Mouse (Mus musculus): Measurements from ENCODE around the gene Mchr1. TPM values are rescaled to one million over a fixed set of nuclear protein-coding genes. Genes with fewer than 3 reads are reported as not detected.
"Not testable (repeated sequence)": the region's sequence is repeated elsewhere in the genome, so short reads cannot be mapped to it uniquely, and the experiment has no call there.

Mchr1 gene
- total RNA-seq, 1 experiment from 2014 or later: not detected

DNA sequence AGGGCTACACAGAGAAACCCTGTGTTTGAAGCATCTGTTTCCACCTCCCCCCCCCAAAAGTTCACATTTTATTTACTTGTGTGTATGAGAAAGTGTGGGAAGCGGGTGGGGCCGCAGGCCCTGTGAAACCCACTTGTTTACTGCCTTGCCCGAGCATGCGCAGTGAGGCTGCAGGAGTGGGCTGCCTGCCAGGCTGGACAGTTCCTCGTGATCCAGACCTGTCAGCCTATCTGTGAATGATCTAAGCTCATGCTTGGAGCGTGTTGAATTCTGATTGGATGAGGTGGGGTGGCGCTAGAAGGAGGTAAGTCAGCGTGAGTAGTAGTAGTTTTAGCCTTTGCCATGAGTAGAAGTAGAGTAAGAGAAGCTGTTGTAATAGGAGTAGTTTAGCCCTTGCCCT is 15.2 kb upstream of the Mchr1 start:
- not testable (repeated sequence) for ATAC-seq (replicated peaks in 1 of 2; ENCODE audit: insufficient read depth in 1 of 2, low FRiP score in 2 of 2, low TSS enrichment in 1 of 2, low read depth in 1 of 2, poor library complexity in 2 of 2, severe bottlenecking in 2 of 2)

DNA sequence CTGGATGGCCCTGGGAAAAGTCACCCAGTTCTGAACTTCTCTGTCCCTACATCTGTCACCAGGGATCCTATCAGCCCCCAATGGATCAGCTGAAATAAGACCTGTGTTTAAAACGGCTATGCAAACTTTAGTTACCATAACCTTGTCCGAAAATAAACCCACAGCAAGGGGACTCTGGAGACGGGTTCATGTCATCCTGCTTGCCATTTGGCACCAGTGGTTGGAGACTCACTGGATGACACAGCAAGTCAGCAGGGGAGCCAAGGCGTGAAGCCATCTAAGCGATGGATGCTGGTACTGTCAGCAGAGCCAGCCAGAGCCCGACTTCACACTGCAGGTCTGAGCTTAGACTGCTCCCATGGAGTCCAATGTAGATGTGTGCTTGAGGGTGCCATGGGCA is 13.9 kb upstream of the Mchr1 start:
- no peak for ATAC-seq (replicated peaks in 1 of 2; ENCODE audit: insufficient read depth in 1 of 2, low FRiP score in 2 of 2, low TSS enrichment in 1 of 2, low read depth in 1 of 2, poor library complexity in 2 of 2, severe bottlenecking in 2 of 2)

DNA sequence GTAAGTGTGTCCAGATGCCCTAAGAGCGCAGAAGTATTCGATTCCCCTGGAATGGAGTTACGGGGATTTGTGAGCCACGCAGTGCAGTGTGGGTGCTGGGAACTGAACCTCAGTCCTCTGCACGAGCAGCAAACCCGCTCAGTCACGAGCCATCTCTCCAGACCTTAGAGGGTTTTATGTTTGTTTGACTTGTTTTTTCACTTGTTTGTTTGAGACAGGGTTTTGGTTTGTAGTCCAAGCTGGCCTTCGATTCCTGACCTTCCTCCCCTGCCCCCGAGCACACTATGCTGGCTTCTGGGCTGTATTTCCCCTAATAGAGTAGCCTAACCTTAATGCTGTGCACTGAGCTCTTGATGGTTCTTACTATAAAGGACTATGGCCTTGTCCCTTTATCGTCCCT is 10.3 kb upstream of the Mchr1 start:
- no peak for ATAC-seq (replicated peaks in 1 of 2; ENCODE audit: insufficient read depth in 1 of 2, low FRiP score in 2 of 2, low TSS enrichment in 1 of 2, low read depth in 1 of 2, poor library complexity in 2 of 2, severe bottlenecking in 2 of 2)

DNA sequence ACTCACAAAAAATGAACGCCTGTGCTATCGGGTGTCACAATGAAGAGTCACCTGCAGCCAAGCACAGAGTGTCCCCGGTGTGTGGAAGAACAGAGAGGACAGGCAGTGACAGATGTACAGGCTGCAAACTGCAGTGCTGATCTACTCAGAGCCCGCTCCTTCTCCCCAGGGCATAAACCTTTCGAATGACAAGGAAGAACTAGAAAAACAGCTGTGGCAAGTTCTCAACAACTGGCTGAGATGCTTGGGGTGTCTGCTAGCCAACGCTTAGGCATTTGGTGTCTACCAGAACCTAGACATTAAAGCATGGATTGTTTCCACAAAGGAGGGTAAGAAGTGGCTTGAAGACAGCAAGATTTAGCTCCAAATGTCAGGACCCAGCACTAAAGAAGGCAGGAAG is 9.6 kb upstream of the Mchr1 start:
- ATAC-seq (replicated peaks in 1 of 2; ENCODE audit: insufficient read depth in 1 of 2, low FRiP score in 2 of 2, low TSS enrichment in 1 of 2, low read depth in 1 of 2, poor library complexity in 2 of 2, severe bottlenecking in 2 of 2): no peak

DNA sequence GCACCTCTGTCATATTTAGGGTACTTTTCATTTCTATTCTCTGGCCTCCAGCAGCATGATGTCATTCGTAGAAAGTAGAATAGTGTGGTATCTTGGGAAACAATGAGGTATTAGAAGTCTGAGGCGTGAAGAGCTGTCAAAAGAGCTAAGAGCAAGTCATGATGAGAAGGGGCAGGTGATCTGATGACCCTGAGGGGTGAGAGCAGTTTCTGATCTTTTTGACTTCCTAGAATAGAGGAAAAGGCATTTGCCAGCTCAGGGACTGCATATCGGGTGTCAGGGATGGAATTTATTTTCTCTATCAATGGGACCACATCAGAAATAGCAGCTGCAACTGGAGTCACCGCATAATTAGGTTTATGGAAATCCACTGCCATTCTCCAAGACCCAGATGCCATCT is 8.5 kb upstream of the Mchr1 start:
- no peak for ATAC-seq (replicated peaks in 1 of 2; ENCODE audit: insufficient read depth in 1 of 2, low FRiP score in 2 of 2, low TSS enrichment in 1 of 2, low read depth in 1 of 2, poor library complexity in 2 of 2, severe bottlenecking in 2 of 2)

DNA sequence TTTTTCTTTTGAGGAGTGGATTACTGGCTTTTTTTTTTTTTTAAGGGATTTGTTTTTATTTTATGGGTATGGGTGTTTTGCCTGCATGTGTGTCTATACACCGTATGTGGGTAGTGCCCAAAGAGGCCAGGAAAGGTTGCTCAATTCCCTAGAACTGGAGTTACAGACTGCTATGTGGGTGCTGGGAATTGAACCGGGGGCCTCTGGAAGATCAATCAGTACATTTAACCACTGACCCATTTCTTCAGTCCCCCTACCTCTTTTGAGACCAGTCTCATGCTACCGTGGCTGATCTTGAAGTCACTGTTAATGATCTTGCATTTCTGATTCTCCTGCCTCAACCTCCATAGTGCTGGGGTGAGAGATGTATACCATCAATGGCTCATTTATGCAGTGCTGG is 8.0 kb upstream of the Mchr1 start:
- ATAC-seq (replicated peaks in 1 of 2; ENCODE audit: insufficient read depth in 1 of 2, low FRiP score in 2 of 2, low TSS enrichment in 1 of 2, low read depth in 1 of 2, poor library complexity in 2 of 2, severe bottlenecking in 2 of 2): no peak

DNA sequence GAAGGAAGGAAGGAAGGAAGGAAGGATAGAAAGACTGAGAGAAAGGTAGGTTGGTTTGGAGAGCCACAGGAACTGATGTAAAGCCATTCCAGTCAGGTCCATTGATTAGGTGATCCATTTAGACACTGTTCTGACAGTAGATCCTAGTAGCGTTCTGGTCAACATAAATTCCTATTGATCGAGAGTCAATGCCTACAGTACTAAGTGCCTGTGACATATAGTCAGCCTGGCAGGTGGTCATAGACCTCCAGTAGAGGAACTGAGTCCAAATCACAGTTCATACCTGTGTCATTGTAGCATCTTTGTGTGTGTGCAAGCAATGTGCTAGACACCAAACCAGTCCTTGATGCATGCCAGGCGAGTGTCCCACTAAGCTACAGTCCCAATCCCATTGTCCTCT is 7.0 kb upstream of the Mchr1 start:
- ATAC-seq (replicated peaks in 1 of 2; ENCODE audit: insufficient read depth in 1 of 2, low FRiP score in 2 of 2, low TSS enrichment in 1 of 2, low read depth in 1 of 2, poor library complexity in 2 of 2, severe bottlenecking in 2 of 2): no peak

DNA sequence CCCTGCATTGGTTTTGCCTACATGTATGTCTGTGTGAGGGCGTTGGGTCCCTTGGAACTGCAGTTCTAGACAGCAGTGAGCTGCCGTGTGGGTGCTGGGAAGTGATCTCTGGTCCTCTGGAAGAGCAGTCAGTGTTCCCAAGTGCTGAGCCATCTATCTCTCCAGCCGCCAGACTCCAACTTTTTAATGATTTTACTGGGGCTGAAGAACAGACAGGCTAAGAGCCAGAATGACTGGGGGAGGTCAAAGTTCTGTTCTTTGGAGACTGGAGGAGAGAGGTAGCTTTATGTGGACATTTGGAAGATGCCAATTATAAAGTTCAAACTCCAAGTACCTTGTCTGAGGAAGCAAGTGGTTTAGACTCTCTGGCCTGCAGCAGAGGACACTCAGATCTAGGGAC is 5.5 kb upstream of the Mchr1 start:
- ATAC-seq (replicated peaks in 1 of 2; ENCODE audit: insufficient read depth in 1 of 2, low FRiP score in 2 of 2, low TSS enrichment in 1 of 2, low read depth in 1 of 2, poor library complexity in 2 of 2, severe bottlenecking in 2 of 2): no peak

DNA sequence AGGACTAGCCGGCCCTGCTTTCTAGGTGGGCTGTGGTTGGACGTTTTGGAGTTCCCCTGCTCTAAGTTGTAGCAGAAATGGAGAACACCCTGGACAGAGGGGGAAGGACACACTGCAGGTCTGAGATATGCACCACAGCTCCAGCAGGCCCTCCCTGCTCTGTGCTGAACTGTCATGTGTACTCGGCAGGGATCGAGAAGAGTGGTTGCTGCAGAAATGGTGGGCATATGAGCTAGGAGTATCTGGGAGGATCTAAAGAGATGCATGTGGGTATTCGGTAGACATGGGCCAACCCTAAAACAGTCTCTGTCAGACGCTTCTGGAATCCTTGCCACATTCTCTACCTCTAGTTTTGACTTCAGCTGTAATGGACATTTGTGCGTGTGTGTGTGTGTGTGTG is 4.0 kb upstream of the Mchr1 start:
- ATAC-seq (replicated peaks in 1 of 2; ENCODE audit: insufficient read depth in 1 of 2, low FRiP score in 2 of 2, low TSS enrichment in 1 of 2, low read depth in 1 of 2, poor library complexity in 2 of 2, severe bottlenecking in 2 of 2): no peak

DNA sequence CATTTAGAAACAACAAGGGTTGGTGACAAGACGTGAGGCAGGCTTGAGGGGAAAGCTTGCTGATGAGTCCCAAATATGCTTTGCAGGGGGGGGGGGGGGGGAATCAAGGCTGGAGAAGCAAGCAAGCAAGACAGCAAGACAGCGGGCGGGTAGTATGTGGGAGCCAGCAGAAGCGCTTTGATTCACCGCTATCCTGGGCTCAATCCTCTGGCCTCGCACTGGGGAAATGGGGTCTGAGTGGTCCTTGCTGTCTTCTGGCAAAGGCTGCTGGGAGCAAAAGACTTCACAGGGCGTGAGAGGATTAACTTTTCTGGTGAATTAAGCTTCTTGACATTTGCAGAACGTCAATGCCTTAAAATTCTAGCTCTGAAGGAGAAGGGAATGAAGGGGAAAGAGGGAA is 763 bp downstream of the Mchr1 start:
- no peak for ATAC-seq (replicated peaks in 1 of 2; ENCODE audit: insufficient read depth in 1 of 2, low FRiP score in 2 of 2, low TSS enrichment in 1 of 2, low read depth in 1 of 2, poor library complexity in 2 of 2, severe bottlenecking in 2 of 2)

DNA sequence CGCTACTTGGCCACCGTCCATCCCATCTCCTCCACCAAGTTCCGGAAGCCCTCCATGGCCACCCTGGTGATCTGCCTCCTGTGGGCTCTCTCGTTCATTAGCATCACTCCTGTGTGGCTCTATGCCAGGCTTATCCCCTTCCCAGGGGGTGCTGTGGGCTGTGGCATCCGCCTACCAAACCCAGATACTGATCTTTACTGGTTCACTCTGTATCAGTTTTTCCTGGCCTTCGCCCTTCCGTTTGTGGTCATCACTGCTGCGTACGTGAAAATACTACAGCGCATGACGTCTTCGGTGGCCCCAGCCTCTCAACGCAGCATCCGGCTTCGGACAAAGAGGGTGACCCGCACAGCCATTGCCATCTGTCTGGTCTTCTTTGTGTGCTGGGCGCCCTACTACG is 2.2 kb downstream of the Mchr1 start:
- ATAC-seq (replicated peaks in 1 of 2; ENCODE audit: insufficient read depth in 1 of 2, low FRiP score in 2 of 2, low TSS enrichment in 1 of 2, low read depth in 1 of 2, poor library complexity in 2 of 2, severe bottlenecking in 2 of 2): no peak

DNA sequence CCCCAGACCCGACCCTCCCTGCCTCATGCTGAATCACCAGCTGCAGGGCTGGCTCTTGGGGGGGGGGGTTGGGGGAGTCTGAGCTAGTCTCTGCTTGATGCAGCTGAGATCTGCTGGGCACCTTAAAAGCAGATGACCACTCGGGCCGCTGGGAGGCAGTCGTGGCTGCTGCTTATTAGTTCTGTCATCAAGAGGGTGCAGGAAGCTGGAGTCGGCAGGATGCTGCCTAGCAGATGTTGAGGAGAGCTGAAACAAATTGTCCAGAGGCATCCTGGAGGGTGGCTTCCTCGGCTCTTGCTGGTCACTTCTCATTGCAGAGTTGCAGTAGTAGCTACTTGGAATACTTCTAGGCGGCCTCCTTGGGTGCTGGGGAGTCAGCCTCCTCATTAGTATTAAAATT is 4.0 kb downstream of the Mchr1 start:
- ATAC-seq (replicated peaks in 1 of 2; ENCODE audit: insufficient read depth in 1 of 2, low FRiP score in 2 of 2, low TSS enrichment in 1 of 2, low read depth in 1 of 2, poor library complexity in 2 of 2, severe bottlenecking in 2 of 2): peak in 1 of 2 experiments; percentile 39; a peak in 1 of 4 replicates

DNA sequence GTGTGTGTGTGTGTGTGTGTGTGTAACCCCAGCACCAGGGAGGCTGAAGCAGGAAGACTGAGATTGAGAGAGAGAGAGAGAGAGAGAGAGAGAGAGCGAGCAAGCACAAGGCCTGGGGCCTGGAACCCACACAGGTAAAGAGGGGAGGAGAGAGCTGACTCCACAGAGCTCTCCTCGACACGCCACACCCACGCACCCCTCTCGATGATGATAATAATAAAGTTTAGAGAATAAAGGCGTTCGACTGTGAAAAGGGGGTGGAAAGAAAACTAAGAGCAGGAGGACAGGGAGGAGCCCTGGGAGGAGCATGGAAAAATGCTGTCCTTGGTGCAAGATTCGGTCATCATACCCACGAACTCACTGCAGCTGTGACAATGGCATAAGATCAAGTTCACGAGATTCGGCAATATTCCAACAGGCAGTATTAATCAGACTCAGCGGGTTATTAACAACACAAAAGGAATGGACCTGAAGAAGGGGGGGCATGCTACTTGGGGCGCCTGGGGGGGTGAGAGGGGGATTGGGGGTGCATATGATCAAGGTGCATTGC is 4.6 kb downstream of the Mchr1 start:
- no peak for ATAC-seq (replicated peaks in 1 of 2; ENCODE audit: insufficient read depth in 1 of 2, low FRiP score in 2 of 2, low TSS enrichment in 1 of 2, low read depth in 1 of 2, poor library complexity in 2 of 2, severe bottlenecking in 2 of 2)

DNA sequence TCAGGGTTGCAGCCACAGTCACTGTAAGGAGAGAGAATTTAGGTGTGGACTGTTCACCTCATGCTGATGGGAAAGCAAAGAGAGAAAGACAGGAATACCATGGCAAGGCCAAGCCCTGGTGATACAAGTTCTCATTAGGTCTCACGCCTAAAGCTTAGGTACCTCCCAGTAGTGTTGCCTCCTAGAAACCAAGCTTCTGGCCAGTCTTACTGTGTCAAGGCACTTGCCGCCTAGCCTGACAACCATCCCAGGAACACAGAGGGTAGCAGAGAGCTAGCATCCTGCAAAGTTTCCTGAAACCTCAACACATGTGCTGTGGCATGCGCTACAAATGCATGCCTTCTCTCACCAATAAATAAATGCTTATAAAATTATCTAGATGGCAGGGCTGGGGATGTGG is 11.6 kb downstream of the Mchr1 start:
- no peak for ATAC-seq (replicated peaks in 1 of 2; ENCODE audit: insufficient read depth in 1 of 2, low FRiP score in 2 of 2, low TSS enrichment in 1 of 2, low read depth in 1 of 2, poor library complexity in 2 of 2, severe bottlenecking in 2 of 2)

DNA sequence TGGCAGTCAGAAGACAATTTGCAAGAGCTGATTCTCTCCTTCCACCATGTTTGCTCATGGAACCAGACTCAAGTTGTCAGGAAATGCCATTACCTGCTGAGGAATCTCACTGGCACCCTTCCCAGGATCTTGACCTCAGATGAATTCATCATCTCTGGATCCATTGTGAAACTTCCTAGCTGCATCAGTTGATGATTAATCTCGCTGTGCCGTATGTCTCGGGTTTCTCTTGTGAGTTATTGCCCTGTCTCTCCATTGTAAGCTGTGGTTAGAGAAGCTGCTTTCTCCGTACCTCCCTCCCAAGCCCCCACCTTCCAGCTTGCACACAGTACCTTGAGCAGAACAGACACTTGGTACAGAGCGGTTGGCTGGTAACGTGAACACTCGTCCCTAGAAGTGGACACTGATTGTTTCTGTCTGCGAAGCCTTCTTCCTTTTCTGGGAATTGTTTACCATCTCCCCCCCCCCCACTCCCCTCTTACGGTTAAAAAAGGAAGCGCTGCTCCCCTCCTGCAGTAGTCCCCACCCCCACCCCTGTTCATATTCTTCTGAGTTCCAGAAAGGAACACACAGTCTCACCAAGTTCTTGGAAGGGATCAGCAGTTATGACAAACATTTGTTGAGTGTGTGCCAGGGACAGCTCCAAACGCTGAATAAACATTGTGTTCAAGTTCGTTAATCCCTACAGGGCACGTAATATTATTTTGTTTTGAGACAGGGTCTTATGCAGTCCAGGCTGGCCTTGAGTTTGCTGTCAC is 12.5 kb downstream of the Mchr1 start:
- peak; percentile 51 to 69; a peak in 3 of 4 replicates for ATAC-seq (replicated peaks in 1 of 2; ENCODE audit: insufficient read depth in 1 of 2, low FRiP score in 2 of 2, low TSS enrichment in 1 of 2, low read depth in 1 of 2, poor library complexity in 2 of 2, severe bottlenecking in 2 of 2)

DNA sequence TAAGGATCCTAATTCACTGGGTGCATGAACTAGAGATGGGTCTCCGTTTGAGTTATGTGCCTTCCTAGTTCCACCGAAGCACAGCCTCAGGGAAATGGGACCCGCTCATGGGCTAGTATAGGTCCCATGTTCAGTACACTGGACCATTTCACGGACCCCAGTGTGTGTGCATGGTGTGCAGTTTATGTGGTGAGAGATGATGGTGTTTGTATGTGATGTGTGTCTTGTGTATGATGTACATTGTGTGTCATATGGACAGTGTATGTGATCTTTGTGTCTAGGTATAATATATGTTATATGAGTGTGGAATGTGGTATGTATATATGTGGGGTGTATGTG is 13.0 kb downstream of the Mchr1 start:
- ATAC-seq (replicated peaks in 1 of 2; ENCODE audit: insufficient read depth in 1 of 2, low FRiP score in 2 of 2, low TSS enrichment in 1 of 2, low read depth in 1 of 2, poor library complexity in 2 of 2, severe bottlenecking in 2 of 2): no peak

DNA sequence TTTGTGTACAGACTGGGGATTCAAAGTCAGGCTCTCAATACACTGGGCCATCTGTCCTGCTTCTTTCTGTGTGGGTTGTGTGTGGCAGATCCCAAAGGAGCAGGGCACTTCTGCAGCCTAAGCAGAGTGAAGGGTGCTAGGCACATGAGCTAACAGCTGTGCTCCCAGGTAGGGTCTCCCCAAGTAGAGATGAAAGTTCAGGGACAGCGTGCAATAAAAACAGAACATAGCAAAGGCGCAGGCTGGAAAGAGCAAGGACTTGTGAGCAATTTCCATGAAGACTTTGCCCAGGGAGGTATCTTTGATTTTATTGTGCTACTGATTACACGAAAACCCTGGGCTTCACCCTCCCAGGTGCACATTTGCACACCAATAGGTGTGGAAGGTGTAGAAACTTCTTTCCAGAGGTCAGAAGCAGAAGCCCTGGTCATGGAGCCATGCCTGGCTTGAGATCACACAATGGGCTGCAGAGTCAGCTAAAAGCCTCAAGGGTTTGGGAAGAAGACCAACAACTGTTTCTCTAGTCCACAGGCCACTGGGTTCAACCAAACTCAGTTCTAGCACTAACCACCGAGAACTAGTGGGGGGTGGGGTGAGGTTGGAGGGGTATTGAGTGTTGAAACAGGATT is 13.8 kb downstream of the Mchr1 start:
- ATAC-seq (replicated peaks in 1 of 2; ENCODE audit: insufficient read depth in 1 of 2, low FRiP score in 2 of 2, low TSS enrichment in 1 of 2, low read depth in 1 of 2, poor library complexity in 2 of 2, severe bottlenecking in 2 of 2): no peak

DNA sequence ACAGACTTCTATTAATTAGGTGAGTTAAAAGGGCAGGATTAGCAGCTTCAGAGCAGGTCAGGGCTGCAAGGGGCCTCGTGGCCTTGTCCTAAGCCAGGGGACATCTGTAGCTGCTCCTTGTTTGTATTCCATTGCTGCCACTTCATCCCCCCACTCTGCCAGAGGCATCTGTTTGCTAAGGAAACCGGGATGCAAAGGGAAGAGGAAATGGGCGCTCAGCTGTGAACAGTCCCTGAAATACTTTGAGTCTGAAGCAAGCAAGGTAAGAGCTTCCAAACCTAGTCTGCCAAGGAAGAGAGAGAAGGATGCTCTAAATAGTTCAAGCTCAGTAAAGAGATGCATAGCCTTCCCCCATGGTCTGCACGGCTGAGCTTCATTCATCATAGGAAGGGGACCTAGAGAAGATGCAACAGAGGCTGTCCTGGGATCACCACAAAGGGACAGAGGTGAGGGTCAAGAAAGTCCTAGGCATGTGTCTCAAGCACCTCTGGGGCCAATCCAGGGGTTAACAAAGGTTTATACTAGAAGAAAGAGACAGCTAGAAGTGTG is 17.4 kb downstream of the Mchr1 start:
- ATAC-seq (replicated peaks in 1 of 2; ENCODE audit: insufficient read depth in 1 of 2, low FRiP score in 2 of 2, low TSS enrichment in 1 of 2, low read depth in 1 of 2, poor library complexity in 2 of 2, severe bottlenecking in 2 of 2): no peak

DNA sequence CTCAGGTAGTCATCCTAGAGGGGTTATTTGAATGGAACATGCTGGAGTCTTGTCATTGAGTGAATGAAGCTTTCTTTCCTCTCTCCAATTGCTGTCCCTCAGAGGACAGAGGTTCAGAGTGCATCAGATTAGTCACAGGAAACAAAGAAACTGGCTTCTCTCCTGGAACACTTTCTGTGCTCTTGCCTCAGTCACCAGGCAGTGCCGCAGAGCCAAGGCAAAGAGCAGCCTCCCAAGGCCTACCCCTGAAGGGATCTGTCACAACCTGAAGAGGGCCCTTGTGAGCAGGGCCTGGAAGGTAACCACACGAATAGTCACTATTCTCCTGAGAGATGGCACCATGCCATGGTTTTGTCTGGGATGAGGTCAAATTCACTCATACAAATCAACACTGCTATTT is 18.3 kb downstream of the Mchr1 start:
- ATAC-seq (replicated peaks in 1 of 2; ENCODE audit: insufficient read depth in 1 of 2, low FRiP score in 2 of 2, low TSS enrichment in 1 of 2, low read depth in 1 of 2, poor library complexity in 2 of 2, severe bottlenecking in 2 of 2): no peak

Measured in hematopoietic stem cell, adult 5-6 weeks (primary cell).